Mouse (Mus musculus) brain, embryonic 14.5 days (tissue): ENCODE data around the gene Rnf31.

Experiments
- CTCF ChIP-seq: fragments of 200-500 bp; IDR thresholded peaks from 2 replicates; pipeline ENCODE4 v1.5.1; 2012; ENCODE audit warnings: inconsistent platforms, mild to moderate bottlenecking, moderate library complexity, borderline replicate concordance; ENCODE audit not compliant: insufficient read depth, insufficient read length; ENCODE audit errors: extremely low read depth
- POLR2A ChIP-seq: fragments of 200-500 bp; IDR thresholded peaks from 2 replicates; pipeline ENCODE4 v1.6.1; 2012; ENCODE audit warnings: mild to moderate bottlenecking, inconsistent platforms, borderline replicate concordance; ENCODE audit not compliant: poor library complexity, insufficient read depth, insufficient read length, severe bottlenecking; ENCODE audit errors: extremely low read depth

GRCm38 (mm10) chr14:55560202-55561073, 31.1 kb upstream of the Rnf31 start, which contains the start of gene A730061H03Rik:
- TF ChIP-seq CTCF (no peak), POLR2A (peak; percentile 55; the same call in 1 of the 2 replicates)
